Mouse (Mus musculus) T-helper 2 cell (primary cell): ENCODE measurements around the gene Lamp1.
"Not testable (repeated sequence)": the region's sequence is repeated elsewhere in the genome, so short reads cannot be mapped to it uniquely, and the experiment has no call there.

Experiments used
- in situ Hi-C: fragments of 300-600 bp; cut with MboI, MseI; formaldehyde crosslinking; loops from one replicate; pipeline ENCODE4 v1.15.1; 2025; ENCODE audit warnings: high pct_unique_total_duplicates

Lamp1 gene

DNA sequence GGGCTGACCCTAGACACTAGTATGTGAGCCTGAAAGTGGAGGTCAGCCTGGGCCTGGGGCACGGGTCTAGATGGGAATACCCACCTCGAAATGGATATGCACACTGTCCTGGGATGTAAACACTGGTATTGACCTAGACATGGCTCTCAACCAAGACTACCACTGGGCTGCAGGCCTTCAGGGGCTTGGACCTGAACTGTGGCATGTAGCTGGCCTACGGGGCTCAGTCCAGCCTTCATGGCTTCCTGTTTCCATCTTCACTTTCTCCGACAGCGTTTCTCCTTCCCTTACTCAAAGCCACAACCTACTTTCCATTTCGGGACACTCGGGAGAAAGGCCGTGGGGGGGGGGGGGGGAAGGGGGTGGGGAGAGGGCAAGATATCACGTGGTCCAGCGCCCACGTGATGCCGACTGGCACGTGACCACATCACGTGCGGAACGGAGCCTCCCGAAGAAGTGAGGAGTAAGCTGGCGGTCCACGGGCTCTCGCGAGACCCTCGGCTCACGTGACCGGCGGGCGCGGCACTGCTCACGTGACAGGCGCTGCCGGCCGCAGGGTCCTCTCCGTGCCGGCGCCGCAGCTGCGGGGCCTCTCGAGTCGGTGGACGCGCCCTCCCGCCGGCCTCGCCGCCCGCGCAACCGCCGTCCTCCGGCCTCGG is at the start of gene Lamp1:
TSS of gene Lamp1 (plus strand) at position 444 of the 659 bp plus-strand sequence.
- in situ Hi-C loops = no loop called here

DNA sequence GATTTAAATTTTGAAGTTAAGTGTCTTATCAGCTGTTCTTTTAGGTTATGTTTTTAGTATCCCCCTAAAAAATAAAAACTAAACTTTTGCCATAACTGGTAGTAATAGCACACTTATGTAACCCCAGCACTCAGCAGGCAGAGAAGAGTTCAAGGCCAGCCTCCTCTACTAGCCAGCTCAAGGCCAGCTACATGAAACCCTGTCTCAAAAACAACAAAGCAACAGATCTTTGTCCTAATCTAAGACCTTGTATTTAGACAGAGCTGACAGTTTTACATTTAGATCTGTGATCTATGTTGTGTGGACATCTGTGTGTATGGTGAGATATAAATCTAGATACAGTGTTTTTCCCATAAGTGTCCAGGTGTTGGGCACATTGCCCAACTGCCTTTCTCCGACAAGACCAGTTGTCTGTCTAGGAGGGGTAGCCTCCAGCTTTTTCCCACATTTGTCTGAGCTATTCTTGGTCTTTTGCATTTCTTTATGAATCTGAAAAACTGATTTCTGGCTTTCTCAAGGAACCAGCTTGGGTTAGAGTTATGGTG is 49.5 kb upstream of the Lamp1 start:
- in situ Hi-C loops = loop anchor here (10.0 kb wide), 1 partner anchor 1555 kb away; the partner anchor contains the start of genes Cars2 and Ing1

DNA sequence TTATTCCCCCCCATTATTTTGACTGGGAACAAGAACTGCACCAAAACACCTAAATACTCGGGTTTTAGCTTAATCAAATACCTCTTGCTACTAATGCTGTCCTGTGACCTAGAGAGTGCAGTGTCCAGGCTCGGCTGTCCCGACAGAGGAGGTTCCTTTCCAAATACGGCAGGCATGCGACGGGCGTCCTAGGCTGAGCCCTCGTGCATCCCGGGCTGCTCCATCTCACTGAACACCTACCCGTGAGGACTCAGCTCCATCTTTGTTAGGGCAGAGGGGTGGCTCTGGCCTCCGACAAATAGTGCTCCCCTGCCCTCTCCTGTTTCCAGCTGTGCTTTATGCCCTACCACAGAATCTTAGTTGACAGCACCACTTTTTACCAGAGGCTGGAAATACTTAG is 47.0 kb upstream of the Lamp1 start:
- in situ Hi-C loops = no loop called here

DNA sequence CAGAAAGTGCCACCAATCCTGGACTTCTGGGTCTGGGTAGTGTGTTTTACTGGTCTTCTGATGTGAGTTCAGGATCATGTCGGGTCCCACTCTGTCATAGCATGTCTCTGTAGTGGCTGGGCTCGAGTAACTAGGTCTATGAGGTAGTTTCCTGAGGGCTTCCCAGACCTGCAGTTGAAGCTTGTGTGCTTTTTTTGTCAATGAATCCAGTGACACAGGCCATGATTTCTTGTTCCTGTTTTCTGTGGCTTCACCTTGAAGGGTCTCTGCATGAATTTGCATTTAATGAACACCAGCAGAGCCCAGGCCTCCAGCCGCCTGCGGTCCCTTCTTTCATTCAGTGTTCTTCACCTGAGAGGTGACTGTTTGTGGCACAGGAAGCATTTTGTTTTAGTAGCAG is 45.7 kb upstream of the Lamp1 start:
- in situ Hi-C loops = no loop called here

GRCm38 (mm10) chr8:13117096-13117495 is 41.9 kb upstream of the Lamp1 start:
- in situ Hi-C loops = no loop called here

- in situ Hi-C loops = no loop called here
These were observed 40.4 kb upstream of the Lamp1 start for GRCm38 (mm10) chr8:13118516-13118915.

DNA sequence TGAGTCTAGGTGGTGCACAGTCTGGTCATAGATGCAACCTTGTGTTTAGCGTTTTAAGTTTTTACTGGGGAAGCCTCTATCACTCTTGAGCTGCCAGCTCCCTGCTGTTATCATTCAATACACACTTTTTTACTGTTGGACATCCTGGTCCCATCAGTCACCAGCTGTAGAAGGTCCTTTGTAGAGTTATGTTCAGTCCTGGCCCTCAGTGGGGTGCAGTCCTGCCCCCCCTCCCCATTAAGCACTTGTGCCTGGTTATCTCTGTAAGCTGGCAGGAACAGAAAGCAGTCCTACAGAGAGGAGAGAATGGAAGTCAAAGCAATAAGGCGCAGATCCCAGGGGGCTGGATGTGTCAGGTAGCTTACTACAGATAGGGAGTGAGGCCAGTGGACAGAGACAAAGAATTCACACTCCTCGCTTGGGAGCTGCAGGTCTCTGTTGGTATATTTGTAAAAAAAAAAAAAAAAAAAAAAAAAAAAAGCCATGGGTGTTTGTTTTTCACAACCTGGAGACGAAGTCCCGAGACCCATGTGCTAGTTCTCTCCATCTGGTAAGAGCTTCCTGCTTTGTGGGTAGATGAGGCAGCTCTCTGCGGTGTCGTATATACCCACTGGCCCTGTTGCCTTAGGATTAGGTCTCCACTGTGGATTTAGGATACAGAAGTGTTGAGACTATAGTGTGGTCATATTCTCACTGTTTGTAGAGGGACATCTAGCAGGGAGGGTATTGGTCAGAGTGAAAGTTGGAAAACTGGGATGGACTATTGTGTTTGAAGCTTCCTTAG is 37.9 kb upstream of the Lamp1 start:
- in situ Hi-C loops = no loop called here

GRCm38 (mm10) chr8:13122887-13123421 is 36.0 kb upstream of the Lamp1 start:
- in situ Hi-C loops = no loop called here

DNA sequence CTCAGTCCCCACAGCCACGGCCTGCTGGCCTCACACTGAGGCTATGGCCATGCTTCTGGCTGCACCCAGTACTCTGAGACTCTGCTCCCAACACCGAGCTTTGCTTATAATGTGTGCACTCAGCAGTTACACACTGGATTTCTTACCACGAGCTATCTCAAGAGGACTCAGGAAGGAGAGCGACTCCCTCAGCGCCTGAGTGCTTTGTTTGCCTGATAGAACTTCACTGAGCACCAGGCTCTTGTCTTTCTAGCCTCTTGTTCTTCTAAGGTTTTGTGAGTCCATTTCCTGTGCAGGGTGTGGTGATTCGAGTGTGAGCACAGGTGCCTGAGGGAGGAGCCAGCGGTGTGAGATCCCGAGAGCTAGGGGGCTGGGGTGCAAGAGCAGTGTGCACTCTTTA is 34.1 kb upstream of the Lamp1 start:
- in situ Hi-C loops = no loop called here

DNA sequence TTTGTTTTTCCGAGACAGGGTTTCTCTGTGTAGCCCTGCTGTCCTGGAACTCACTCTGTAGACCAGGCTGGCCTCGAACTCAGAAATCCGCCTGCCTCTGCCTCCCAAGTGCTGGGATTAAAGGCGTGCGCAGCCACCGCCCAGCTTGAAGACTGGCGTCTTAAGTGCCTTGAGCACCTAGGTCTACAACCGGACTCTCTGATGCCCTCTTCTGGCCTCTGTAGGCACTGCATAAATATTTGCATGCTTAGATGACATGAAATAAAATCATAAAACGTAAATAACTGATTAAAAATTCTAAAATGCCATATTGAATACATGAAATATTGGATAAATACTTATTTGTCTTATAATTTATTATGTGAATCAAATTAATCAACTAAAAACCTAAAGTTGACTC is 26.7 kb upstream of the Lamp1 start:
- in situ Hi-C loops = not testable (repeated sequence)

- in situ Hi-C loops = loop anchor here (5.0 kb wide), 1 partner anchor 77 kb away; the partner anchor contains the start of gene Proz
These were observed 19.2 kb upstream of the Lamp1 start for GRCm38 (mm10) chr8:13139641-13140182.

DNA sequence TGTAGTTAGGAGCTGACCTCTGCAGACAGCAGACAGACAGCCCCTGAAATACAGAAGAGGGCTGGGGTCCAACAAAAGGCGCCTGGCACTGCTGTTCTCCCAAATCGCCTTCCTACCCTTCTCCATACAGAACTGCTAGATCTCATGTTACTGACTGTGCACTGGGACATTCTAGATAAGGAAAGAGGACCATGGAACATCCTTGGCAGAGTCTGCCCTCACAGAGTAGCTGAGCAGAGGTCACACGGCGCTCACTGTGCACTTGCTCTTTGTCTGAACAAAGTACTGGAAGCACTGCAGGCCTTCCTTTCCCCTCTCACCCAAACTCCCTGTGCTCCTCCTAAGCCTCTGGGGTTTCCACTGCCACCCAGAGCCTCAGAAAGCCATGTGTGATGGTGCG is 17.3 kb upstream of the Lamp1 start:
- in situ Hi-C loops = loop anchor here (5.0 kb wide), 1 partner anchor 79 kb away; the partner anchor contains the start of gene Proz

GRCm38 (mm10) chr8:13148476-13148875 is 10.5 kb upstream of the Lamp1 start:
- in situ Hi-C loops = no loop called here

DNA sequence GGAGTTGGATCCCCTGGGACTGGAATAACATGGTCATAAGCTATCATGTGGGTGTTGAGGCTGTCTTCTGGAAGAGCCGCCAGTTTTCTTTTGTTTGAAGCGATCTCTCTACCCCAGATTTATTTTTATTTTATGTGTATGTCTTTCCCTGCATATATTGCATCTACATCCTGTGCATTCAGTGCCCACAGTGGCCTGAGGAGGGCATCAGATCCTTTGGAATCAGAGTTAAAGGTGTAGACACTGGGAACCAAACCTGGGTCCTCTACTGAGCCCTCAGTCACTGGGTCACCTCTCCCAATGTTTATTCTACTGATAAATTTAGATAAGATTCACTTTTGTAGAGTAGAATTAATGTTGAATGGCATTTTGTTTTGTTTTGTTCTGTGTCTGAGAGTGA is 9.7 kb upstream of the Lamp1 start:
- in situ Hi-C loops = no loop called here

DNA sequence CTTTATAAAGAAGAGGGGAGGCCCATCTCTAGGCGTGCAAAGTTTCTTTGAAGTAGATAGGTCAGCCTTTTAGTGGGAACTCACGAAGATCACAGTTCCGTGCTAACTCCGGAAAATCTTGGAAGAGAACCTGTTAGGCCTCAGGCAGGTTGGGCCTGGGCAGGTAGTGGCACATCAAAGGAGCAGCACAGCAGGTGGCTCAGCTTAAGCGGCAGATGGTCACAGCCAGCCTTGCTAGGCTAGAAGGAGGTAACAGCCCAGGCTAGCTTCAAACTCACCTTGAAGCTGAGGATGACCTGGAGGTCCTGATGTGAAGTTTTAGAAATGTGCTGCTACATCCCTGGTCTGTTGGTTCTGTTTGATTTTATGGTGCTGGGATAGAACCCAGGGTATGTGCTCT is 9.1 kb upstream of the Lamp1 start:
- in situ Hi-C loops = no loop called here

- in situ Hi-C loops = no loop called here
These were observed 8.0 kb upstream of the Lamp1 start for GRCm38 (mm10) chr8:13150929-13151328.

DNA sequence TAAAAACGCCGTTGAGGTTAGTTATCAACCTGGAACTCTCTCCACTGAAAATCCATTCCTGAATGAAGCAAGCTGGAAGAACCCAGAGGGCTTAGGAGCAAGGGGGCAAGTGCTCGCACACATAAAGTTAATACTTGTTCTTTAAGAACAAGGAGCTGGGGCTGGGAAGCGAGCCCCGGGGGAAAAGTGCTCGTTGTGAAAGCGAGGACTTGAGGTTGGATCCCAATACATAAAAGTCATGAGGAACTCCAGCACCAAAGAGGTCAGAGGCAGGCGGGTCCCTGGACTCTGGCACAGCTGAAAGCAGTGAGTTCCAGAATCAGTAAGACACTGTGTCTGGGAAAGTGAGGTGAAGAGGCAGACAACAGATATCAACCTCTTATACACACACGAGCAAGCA is 4.9 kb upstream of the Lamp1 start:
- in situ Hi-C loops = no loop called here

DNA sequence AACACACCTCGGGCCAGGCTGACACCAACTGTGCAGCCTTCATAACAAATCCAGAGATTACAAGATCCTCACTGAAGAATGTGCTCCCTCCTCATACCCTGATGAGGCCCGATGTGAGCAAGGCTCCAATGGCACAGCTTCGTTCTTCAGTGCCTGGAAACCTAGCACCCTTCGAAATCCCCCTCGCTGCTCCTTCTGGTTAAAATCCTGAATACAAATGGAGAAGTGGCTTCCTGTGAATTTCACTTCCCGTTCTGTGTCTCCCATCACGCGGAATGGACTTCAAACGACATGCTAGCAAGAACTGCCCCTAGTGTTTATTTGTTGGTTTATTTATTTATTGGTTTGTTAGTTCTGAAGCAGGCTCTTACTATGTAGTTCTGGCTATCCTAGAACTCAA is 3.6 kb upstream of the Lamp1 start:
- in situ Hi-C loops = no loop called here

GRCm38 (mm10) chr8:13156327-13157097 is 2.4 kb upstream of the Lamp1 start:
- in situ Hi-C loops = no loop called here

GRCm38 (mm10) chr8:13159377-13159881 is 468 bp downstream of the Lamp1 start:
- in situ Hi-C loops = no loop called here

GRCm38 (mm10) chr8:13160691-13161090 is 1.7 kb downstream of the Lamp1 start:
- in situ Hi-C loops = no loop called here
